Mouse (Mus musculus): Measurements from ENCODE around the gene Prkcd. TPM values are rescaled to one million over a fixed set of nuclear protein-coding genes. Genes with fewer than 3 reads are reported as not detected.

The Prkcd gene
- polyA plus RNA-seq, 1 experiment: 214 TPM

- no peak for DNase-seq
- peak overlapping the region; percentile 11; the same call in 1 of the 2 replicates for H3K27ac ChIP-seq (ENCODE audit: control insufficient read depth, insufficient read depth, low read length)
- H3K36me3 ChIP-seq (ENCODE audit: control insufficient read depth, insufficient read depth, low read length): no peaks in the 10 kb centered on the region
- WGBS: 26% methylated on average over 5 of the region's 5 CpGs
- no peak overlapping the region for H3K4me3 ChIP-seq (ENCODE audit: control insufficient read depth, insufficient read depth, low read length)
- no peaks in the 10 kb centered on the region for H3K27me3 ChIP-seq (ENCODE audit: control insufficient read depth, insufficient read depth, low read length)
- TF ChIP-seq CTCF (IDR thresholded peaks at IDR 0.05; ENCODE audit: borderline replicate concordance, control insufficient read depth, extremely low read depth, insufficient read depth, low read length, poor library complexity) (no peak), POLR2A (IDR thresholded peaks at IDR 0.05; ENCODE audit: control insufficient read depth, extremely low read depth, insufficient read depth, low read length, poor library complexity) (no peak)
- peaks cover 25% of the 10 kb centered on the region for H3K4me1 ChIP-seq (replicated peaks; ENCODE audit: control insufficient read depth, insufficient read depth, low read length)
Observed at GRCm38 (mm10) chr14:30630811-30631576, 5.0 kb upstream of the Prkcd start.

GRCm38 (mm10) chr14:30629839-30630238 lies 3.8 kb upstream of the Prkcd start:
- H3K36me3 ChIP-seq (ENCODE audit: control insufficient read depth, insufficient read depth, low read length): no peaks in the 10 kb centered on the region
- no peak overlapping the region for H3K27ac ChIP-seq (ENCODE audit: control insufficient read depth, insufficient read depth, low read length)
- WGBS: 39% methylated on average over 4 of the region's 4 CpGs
- TF ChIP-seq POLR2A (IDR thresholded peaks at IDR 0.05; ENCODE audit: control insufficient read depth, extremely low read depth, insufficient read depth, low read length, poor library complexity) (no peak), CTCF (IDR thresholded peaks at IDR 0.05; ENCODE audit: borderline replicate concordance, control insufficient read depth, extremely low read depth, insufficient read depth, low read length, poor library complexity) (no peak)
- no peak for DNase-seq
- no peaks in the 10 kb centered on the region for H3K27me3 ChIP-seq (ENCODE audit: control insufficient read depth, insufficient read depth, low read length)
- H3K4me1 ChIP-seq (replicated peaks; ENCODE audit: control insufficient read depth, insufficient read depth, low read length): peaks cover 33% of the 10 kb centered on the region
- no peak overlapping the region for H3K4me3 ChIP-seq (ENCODE audit: control insufficient read depth, insufficient read depth, low read length)

- Histone ChIP-seq H3K4me3 (ENCODE audit: control insufficient read depth, insufficient read depth, low read length) (no peak overlapping the region), H3K4me1 (replicated peaks; ENCODE audit: control insufficient read depth, insufficient read depth, low read length) (peaks cover 45% of the 10 kb centered on the region), H3K36me3 (ENCODE audit: control insufficient read depth, insufficient read depth, low read length) (no peaks in the 10 kb centered on the region), H3K27me3 (ENCODE audit: control insufficient read depth, insufficient read depth, low read length) (no peaks in the 10 kb centered on the region), H3K27ac (ENCODE audit: control insufficient read depth, insufficient read depth, low read length) (no peak overlapping the region)
- TF ChIP-seq CTCF (IDR thresholded peaks at IDR 0.05; ENCODE audit: borderline replicate concordance, control insufficient read depth, extremely low read depth, insufficient read depth, low read length, poor library complexity) (no peak), POLR2A (IDR thresholded peaks at IDR 0.05; ENCODE audit: control insufficient read depth, extremely low read depth, insufficient read depth, low read length, poor library complexity) (no peak)
- DNase-seq: no peak
- WGBS: 98% methylated on average over 5 of the region's 5 CpGs
Observed at GRCm38 (mm10) chr14:30628235-30628634, 2.2 kb upstream of the Prkcd start.

- DNase-seq: no peak
- H3K4me1 ChIP-seq (replicated peaks; ENCODE audit: control insufficient read depth, insufficient read depth, low read length): peaks cover 45% of the 10 kb centered on the region
Observed at GRCm38 (mm10) chr14:30626756-30627742, 1.0 kb upstream of the Prkcd start.

GRCm38 (mm10) chr14:30625131-30625807 lies 741 bp downstream of the Prkcd start:
- 0 out of 2 replicates have a peak, but pooled peaks have one; percentile 12 for TF ChIP-seq CTCF (IDR thresholded peaks at IDR 0.05; ENCODE audit: borderline replicate concordance, control insufficient read depth, extremely low read depth, insufficient read depth, low read length, poor library complexity)
- no peak for TF ChIP-seq POLR2A (IDR thresholded peaks at IDR 0.05; ENCODE audit: control insufficient read depth, extremely low read depth, insufficient read depth, low read length, poor library complexity)
- Histone ChIP-seq H3K4me1 (replicated peaks; ENCODE audit: control insufficient read depth, insufficient read depth, low read length) (peaks cover 29% of the 10 kb centered on the region), H3K27me3 (ENCODE audit: control insufficient read depth, insufficient read depth, low read length) (no peaks in the 10 kb centered on the region), H3K27ac (ENCODE audit: control insufficient read depth, insufficient read depth, low read length) (no peak overlapping the region), H3K36me3 (ENCODE audit: control insufficient read depth, insufficient read depth, low read length) (no peaks in the 10 kb centered on the region), H3K4me3 (ENCODE audit: control insufficient read depth, insufficient read depth, low read length) (peak overlapping the region; percentile 90)
- WGBS: under 1% methylated on average over 39 of the region's 39 CpGs
- DNase-seq: peak; percentile 42

More at GRCm38 (mm10) chr14:30626756-30627742, 1.0 kb upstream of the Prkcd start:
- Histone ChIP-seq H3K27me3 (ENCODE audit: control insufficient read depth, insufficient read depth, low read length) (no peaks in the 10 kb centered on the region), H3K36me3 (ENCODE audit: control insufficient read depth, insufficient read depth, low read length) (no peaks in the 10 kb centered on the region), H3K4me3 (ENCODE audit: control insufficient read depth, insufficient read depth, low read length) (peak overlapping the region; percentile 90), H3K27ac (ENCODE audit: control insufficient read depth, insufficient read depth, low read length) (peak overlapping the region; percentile 27; the same call in 1 of the 2 replicates)
- TF ChIP-seq CTCF (IDR thresholded peaks at IDR 0.05; ENCODE audit: borderline replicate concordance, control insufficient read depth, extremely low read depth, insufficient read depth, low read length, poor library complexity) (no peak), POLR2A (IDR thresholded peaks at IDR 0.05; ENCODE audit: control insufficient read depth, extremely low read depth, insufficient read depth, low read length, poor library complexity) (no peak)
- 9% methylated on average over 12 of the region's 12 CpGs for WGBS

Measured in thymus, adult 2 months (tissue).